Mouse (Mus musculus) MN1 (cell line): ENCODE measurements around the gene Ctnnd2.

Source experiments
- DNase-seq: peaks from one replicate; pipeline ENCODE4 v3.0.0-alpha.2; 2016; ENCODE audit warnings: low spot score

The Ctnnd2 gene

DNA sequence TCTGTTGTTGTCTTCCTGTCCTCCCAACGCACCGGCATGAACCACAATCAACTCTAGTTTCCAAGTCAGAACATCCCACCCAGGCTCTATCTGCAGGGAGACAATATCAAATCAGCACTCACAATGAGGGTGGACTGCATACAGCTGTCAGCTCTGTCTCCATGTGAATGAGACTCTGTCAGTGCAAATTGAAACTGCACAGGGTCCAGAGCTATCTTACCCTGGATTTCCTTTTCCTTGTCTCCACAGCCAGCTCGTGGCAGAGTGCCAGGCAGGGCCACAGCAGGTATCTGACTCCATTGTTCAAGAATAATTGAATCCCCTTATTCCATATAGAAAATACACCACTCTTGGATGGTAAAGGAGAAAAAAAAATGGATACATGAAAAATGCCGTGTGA, 343.0 kb downstream of the Ctnnd2 start:
- DNase-seq = no peak

DNA sequence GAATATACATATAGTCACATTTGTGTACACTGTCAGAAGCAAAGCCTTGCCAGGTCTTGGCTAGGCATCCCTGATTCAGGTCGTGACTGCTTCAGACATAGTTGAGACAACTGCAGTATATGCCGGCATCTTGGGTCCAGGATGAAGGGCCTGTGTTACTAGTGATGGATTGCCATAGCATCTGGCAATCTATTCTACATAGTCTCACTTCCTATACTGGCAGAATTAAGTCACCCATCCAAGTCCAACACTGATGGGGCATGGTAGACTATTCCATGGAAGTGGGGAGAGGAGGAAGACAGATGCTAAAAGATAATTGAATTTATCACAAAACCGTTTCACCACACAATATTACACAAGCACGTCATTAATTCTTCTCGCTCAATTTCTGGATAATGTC, 369.1 kb downstream of the Ctnnd2 start:
- no peak for DNase-seq

DNA sequence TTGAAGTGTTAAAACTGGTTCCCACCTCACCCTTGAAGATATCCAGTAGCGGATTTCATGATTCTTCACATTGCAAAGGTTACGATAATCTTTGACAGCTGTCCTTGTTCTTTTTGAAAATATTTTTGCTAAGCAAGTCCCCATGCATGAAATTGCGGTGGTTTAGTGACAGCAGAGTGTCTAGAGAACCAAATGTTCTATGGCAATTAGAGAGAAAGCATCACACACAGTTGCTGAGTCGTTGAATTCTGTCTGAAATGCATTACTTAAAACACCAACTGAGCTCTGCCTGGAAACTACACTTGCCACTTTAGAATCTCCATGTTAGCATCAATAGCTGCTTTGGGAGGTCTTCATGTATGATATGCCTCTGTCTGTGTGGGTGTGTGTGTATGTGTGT, 375.9 kb downstream of the Ctnnd2 start:
- DNase-seq = no peak

DNA sequence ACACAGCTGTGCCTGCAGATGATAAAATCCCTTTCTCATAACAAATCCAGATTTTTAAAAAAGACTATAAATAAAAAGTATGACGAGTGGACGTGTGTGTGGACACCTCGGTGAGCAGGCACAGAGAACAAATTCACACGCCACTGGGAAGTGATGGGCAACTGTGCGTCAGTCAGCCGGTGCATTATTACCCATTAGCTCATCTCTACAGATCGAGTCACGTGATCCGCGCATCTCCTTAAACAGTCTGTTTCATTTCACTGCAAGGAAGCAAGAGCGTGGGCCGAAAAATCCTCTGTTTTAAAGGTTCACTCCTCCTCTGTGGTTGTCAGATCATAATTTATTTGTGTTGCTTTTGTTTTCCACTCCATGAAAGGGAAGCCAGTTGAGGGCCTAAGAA, 378.6 kb downstream of the Ctnnd2 start:
- DNase-seq = no peak

DNA sequence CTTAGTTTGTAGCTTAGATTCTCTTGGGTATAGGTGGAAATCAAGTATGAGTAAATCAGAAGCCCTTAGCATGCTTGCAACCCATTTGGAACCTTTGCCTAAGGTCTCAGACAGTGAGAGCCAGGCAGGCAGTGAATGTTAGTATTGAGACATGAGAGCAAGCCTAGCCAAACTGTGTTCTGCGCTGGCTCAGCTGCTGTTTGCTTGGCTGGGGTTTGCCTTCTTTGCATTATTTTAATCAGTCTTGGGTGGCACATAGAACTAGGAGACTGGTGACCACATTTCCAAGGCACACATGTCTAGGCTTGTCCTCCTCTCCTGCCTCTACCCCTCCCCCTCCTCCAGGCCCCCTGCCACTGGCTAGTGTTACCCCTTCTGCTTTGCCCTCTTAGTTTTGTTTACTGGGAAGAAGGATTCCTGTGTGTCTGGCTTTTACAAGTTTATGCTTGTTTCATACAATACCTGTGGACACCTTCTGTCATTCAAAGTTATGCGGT, 381.6 kb downstream of the Ctnnd2 start:
- DNase-seq = no peak

DNA sequence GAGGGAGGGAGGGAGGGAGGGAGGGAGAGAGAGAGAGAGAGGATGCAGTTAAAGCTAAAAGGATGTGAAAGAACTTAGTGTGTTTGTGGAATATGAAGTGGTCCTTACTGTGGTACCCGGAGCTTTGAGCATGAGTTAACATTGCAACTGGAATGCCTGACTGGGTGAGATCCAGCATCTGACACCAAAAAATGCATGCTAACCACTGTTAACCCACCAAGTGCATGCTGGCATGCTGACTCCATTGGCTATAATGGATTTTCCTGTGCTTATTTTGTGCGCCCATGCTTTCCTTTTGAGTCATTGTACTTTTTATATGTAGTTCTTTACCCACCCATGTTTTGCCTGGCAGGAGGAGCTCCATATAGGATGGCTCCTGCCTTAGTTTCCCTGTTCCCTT, 383.4 kb downstream of the Ctnnd2 start:
- no peak for DNase-seq

DNA sequence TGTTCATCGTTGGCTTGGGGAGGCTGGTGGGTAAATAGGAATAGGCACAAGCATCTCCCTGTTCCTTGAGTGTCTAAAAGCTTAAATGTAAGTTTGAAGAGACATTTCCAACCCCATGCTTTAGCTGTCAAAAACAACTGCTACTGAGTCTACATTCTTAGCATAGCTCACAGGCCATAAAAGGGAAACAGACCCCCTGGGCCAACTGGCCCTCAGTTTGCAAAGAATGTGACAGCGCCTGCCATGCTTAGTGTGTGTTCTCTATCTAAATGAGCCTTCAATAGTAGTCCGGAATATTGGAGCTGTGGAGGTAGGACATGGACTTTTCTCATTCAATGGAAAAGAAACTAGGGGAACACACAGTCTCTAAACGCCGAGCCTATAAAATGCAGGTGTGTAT, 390.0 kb downstream of the Ctnnd2 start:
- no peak for DNase-seq

DNA sequence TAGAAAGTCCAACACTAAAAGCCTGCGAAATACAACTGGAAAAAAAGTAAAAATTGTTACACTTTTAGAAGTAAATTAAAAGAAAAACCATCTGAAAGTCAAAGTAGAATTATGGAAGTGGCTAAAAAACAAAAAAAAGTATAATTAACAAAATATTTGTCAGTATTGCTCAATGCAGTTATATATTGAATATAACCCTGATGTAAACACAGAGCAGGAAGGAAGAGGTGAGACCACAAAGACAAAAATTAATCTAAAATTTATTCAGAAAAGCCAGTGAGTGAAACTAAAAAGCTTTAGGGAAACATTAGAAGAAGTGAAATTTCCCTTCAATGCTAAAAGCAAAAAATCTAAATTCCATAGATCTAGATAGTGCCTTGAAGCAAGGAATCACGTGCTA, 392.2 kb downstream of the Ctnnd2 start:
- no peak for DNase-seq

DNA sequence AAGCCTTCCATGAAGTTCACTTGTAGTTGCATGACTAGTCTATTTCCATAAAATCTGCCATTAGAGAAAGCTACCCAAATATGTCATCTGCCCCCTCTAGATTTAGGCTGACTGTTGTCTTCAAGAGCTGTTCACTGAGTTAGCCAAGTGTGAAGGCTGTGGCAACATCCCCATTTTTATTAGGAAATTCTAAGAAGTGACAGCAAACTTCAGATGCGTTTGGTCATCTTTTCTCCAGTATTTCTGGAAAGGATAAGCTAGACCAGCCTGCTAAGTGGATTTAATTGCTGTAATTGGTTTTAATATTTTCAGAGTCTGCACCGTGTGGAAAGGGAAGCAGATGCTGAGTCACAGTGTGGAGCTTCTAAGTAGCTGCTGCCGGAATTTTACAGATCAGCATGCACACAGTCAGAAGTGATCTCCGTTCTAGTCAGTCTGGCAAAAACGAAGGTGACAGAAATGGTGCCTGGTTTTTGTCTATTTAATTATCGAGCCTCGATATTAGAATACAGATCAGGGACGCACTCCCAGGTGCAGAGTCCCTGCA, 397.9 kb downstream of the Ctnnd2 start:
- no peak for DNase-seq

DNA sequence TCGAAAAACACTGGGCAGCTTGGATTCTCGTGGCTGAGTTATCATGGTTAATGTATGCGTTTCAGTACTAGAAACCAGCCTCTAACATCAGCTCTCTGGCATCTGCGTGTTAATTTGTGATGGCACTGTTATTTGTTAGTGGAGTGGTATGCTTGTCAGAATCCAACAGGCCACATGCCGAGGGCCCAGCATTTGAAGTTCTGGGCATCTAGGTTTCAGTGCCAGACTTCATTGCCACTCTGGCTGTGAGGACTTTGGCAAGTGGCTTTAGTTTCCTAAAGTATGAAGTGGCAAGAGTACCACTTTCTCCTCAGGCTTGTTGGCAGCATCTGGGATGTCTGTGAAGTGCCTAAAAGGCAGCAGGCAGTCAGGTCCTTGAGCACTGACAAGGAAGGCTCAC, 415.1 kb downstream of the Ctnnd2 start:
- no peak for DNase-seq

DNA sequence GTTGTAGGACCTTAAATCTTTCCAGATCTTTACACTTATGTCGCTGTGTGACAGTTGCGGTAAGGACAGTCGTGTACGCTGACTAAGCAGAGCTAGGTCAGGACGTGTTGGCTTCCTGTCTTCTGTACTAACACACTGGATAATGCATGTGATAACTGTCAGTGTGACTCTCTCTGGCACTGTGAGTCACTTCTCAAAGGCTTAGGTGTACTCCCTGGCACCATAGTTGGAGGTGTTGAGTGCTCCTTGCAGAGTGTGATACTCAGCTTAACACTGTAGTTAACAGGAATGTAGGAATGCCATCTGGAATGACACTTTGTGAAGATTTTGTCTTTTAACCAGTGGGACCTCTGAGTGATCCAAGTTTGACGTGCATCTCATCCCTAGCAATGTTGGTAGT, 418.5 kb downstream of the Ctnnd2 start:
- DNase-seq = no peak

DNA sequence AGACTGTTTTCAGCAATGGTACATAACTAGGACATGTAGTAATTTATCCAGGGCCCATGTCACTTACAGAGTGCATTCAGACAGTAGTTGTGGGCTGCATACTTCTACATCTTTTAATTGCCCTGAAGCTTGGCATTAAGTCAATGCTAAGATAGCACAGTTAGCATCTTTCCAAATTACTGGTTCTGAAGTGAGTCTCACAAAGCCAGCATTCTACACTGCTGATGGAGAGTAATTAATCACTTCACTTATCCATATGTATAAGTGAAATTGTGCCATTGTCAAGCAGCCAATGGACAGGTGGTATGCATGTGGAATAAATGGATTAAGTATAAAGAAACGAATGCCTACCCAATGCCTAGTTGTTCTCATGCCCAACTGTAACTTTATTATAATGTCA, 423.1 kb downstream of the Ctnnd2 start:
- no peak for DNase-seq

DNA sequence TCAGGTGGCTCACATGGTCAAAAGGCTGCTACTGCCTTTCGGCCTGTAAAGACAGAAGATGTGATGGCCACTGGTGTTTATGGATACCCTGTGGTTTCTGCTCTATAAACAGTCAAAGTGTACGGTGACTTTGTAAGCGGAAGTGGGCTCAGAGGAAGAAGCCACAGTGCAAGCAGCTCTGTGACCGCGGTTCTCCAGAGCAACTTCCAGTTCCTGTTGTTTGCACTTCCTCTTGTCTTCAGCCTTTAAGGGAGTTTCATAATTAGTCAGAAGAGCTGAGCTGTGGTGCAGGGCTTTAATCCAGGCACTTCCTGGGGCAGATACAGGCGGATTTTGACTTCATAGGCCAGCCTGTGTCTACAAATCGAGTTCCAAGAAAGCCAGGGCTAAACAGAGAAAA, 438.2 kb downstream of the Ctnnd2 start:
- DNase-seq = no peak

DNA sequence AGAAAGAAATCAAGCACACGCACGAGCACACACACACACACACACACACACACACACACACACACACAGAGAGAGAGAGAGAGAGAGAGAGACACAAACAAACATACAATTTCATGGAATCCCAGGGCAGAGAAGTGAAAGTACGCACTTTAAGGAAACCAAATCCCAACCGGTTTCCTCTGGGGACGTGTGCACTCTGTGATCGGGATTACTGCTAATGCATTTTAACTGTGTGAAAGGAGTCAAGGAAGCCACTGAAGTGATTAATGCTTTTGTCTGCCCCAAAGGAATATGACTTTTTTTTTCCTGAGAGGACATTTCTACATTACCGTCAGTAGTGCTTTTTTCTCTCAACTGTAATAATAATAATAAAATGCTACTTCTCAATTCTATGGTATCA, 443.1 kb downstream of the Ctnnd2 start:
- no peak for DNase-seq

DNA sequence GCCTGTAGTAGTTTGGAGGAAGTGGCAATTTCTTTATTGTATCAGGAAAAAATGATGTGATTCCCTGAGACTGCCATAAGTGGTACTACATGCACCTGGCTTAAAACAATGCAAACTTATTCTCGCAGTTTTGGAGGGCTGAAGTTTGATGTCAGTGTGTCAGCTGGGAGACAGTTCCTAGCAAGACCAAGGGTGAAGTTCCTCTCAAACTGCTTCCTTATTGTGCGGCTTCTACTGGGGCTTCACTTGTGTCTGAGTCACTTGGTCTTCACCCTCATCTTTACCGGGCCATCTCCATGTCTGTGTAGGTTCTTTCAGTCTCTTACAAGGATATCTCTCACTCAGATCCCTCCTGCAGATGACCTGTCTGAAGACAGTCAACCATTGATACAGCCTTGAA, 444.5 kb downstream of the Ctnnd2 start:
- no peak for DNase-seq

DNA sequence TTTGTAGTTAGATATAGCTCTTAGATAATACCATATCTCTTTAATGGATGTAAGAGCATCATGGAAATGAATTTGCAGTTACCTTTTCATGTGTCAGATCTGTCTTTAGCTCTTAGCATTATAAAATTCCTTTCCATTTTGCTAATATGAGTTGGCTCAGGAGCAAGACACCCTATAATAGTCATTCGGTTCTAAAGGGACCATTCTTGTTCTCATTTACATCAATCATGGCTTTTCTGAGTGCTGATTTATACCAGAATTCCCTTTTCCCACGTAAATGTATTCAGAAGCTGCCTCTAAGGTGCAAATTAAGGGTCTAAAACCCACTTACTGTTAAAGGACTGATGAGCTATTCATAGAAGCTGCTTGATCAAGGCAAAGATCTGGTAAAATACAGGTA, 445.5 kb downstream of the Ctnnd2 start:
- no peak for DNase-seq

DNA sequence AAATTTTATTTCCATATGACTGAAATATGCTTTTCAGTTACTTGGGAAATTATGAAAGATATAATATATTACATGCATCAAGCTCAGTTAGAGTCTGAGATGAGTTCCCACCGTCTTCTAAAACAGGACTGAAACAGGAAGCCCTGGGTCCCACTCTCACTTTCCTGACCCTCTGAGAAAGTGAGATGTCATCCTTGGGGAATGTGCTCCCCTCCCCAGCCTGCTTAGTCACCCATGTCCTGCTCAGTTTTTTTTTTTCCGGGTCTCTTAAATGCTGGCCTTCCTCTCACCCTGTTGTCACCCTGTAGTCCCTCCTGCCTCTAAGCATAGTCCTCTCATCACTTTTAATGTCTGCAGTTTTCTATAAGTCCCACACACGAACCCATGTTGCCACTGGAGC, 456.1 kb downstream of the Ctnnd2 start:
- DNase-seq = no peak

DNA sequence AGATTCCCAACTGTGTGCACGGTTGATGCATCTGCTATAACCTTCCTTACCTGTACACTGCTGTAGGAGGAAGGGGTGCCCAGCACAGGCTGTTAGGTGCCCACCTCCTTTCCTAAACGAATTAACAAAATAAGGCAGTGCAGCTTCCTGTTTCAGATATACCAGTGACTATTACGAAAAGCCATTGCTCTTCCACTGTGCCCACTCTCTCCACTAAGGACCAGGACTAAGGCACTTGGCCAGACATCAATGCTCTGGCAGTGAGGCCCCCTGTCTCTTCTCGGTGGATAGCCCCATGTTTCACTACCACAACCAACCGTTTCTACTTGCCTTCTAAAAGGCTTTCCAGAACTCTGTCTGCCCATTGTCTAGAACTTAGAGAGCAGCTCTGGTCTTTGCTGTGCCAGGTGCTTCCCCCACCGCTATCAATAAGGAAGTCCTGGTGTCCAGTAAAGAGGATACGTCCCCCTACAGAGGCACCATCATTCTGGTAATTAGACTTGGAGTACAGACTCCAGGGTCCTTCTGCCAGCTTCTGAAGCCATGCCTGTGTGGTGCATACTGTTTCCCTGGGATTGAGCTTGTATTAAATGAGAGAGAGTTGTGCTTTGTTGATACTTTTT, 459.8 kb downstream of the Ctnnd2 start:
- DNase-seq = no peak

DNA sequence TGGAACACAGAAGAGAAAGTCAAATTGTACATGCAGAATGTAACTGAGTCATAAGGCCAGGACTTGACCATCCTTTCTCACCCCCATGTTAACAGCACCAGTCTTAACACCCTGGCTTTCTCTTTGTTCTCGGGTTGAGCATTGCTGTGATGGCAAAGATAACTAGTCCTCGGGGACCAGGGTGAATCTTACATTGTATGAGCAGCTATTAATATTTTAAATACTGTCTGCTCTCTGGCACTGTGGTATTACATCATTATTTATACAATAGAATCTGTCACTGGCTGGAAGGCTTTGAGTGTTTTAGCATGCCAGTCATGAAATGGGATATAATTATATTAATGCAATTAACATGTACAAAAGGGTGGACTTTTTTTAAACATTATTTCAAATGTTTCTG, 461.5 kb downstream of the Ctnnd2 start:
- DNase-seq = no peak

DNA sequence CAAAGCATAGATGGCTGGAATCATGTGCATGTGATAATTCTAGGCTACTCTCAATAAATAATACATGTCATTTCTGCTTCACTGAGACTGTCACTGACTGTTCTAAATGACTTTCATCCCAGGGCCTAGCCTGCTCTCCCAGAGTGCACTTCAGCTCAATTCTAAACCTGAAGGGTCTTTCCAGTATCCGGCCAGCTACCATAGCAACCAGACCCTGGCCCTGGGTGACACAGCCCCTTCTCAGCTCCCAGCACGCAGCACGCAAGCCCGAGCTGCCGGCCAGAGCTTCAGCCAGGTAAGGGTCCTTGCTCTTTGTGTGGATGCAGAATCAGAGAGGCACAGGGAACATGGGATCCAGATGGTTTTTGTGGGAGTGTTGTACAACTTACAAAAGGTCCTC, 462.1 kb downstream of the Ctnnd2 start:
- DNase-seq = no peak

DNA sequence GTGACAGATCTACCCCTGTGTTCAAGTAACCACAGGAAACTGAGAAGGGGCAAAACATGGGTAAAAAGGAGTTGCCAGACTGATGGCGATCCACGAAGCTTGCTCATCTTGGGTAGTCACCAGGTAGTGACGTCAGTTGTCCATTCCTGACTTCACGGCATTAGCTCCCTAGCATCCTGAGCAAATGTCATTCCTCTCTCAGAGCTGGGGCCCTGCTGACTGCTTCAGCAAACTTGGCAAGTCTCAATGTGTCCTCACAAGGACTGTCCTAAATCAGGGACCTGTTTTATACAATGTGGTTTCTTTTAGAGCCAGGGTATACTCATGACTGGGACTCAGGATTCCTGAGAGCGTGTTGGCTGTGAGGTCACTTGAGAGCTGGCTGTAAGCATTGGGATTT, 468.3 kb downstream of the Ctnnd2 start:
- DNase-seq = no peak

DNA sequence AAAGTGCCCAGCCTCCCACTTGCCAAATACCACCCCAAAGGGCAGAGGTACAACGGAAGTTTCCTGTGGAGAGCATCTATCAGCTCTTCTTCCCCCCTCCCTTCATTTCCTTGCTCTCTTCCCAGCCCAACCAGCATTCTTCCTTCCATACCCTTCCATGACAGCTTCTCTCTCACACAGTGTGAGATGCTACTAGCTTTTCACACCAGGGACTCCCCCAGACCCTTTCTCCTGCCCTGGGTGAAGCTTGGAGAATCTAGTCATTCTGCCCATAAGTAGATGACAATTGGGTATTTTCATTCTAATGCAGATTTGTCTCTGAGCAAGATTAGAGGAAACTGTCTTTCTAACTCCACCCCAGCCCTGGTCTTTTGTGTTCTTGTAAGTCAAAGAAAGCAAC, 473.3 kb downstream of the Ctnnd2 start:
- no peak for DNase-seq

DNA sequence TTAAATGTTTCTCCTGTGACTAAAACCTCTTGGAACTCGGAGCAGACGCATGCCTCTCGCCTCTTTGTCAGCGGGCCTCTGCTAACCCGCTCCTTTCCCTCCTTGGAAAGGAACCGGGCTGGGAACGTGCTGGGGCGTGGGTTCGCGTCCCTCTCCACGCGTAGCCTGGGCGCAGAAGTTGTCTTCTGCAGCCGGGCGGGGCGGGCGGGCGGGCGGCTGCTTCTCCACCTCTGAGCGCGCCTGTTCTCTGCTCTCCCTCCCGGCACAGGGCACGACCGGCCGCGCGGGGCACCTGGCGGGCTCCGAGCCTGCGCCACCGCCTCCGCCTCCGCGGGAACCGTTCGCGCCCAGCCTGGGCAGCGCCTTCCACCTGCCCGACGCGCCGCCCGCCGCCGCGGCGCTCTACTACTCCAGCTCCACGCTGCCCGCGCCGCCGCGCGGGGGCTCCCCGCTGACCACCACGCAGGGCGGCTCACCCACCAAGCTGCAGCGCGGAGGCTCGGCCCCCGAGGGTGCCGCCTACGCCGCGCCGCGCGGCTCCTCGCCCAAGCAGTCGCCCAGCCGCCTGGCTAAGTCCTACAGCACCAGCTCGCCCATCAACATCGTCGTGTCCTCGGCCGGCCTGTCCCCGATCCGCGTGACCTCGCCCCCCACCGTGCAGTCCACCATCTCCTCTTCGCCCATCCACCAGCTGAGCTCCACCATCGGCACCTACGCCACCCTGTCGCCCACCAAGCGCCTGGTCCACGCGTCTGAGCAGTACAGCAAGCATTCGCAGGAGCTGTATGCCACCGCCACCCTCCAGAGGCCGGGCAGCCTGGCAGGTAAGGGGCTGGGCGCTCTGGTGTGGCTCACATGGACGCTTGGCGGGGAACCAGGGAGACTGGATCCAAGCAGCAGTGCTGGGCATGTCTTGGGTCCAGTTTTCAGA, 474.4 kb downstream of the Ctnnd2 start:
- DNase-seq = no peak
